Mouse (Mus musculus) frontal cortex, adult 2 months (tissue): ENCODE data around the gene Anp32b. TPM values are rescaled to one million over a fixed set of nuclear protein-coding genes. Genes with fewer than 3 reads are reported as not detected.
A peak's percentile ranks its signal among the peaks of the same experiment; 100 is the strongest.

ENCODE experiments used
- DNase-seq, 2 experiments: peaks; one replicate each; pipeline ENCODE4 v3.0.0; 2022; ENCODE audit warnings: low spot score in 1 of 2; ENCODE audit errors: extremely low spot score in 1 of 2
- polyA plus RNA-seq: library from polyadenylated mRNA; depleted of rRNA; stranded (reverse); fragments of >200 nt; gene quantifications from 2 replicates; pipeline ENCODE4 v1.2.3, GENCODE M21; 2012

Gene Anp32b
- polyA plus RNA-seq, 1 experiment = 57.1 TPM

GRCm38 (mm10) chr4:46452481-46452850 is 1.8 kb downstream of the Anp32b start:
- DNase-seq = peak in 1 of 2 experiments; percentile 27

GRCm38 (mm10) chr4:46452855-46453719 is 2.4 kb downstream of the Anp32b start:
- DNase-seq = no peak

GRCm38 (mm10) chr4:46454097-46454864 is 3.6 kb downstream of the Anp32b start:
- DNase-seq = no peak

- DNase-seq = no peak
These were observed 6.1 kb downstream of the Anp32b start for GRCm38 (mm10) chr4:46456762-46457161.

GRCm38 (mm10) chr4:46457186-46457585 is 6.5 kb downstream of the Anp32b start:
- DNase-seq = no peak

- DNase-seq = no peak
These were observed 7.7 kb downstream of the Anp32b start for GRCm38 (mm10) chr4:46458411-46458810.

- peak in 1 of 2 experiments; percentile 19 for DNase-seq
These were observed 12.6 kb downstream of the Anp32b start for GRCm38 (mm10) chr4:46463130-46463830.

- no peak for DNase-seq
These were observed 15.0 kb downstream of the Anp32b start for GRCm38 (mm10) chr4:46465740-46466139.

- DNase-seq = no peak
These were observed 24.4 kb downstream of the Anp32b start for GRCm38 (mm10) chr4:46475101-46475500.

- no peak for DNase-seq
These were observed 28.4 kb downstream of the Anp32b start for GRCm38 (mm10) chr4:46479081-46479480.

GRCm38 (mm10) chr4:46485696-46486417 is 35.2 kb downstream of the Anp32b start:
- DNase-seq = peak in 1 of 2 experiments; percentile 26

- DNase-seq = peak in 1 of 2 experiments; percentile 25
These were observed 36.6 kb downstream of the Anp32b start for GRCm38 (mm10) chr4:46487348-46487747.

GRCm38 (mm10) chr4:46489028-46489925 is 38.6 kb downstream of the Anp32b start, which contains the start of gene Nans:
TSS of gene Nans (plus strand) at chr4:46489248.
- peak; percentile 90 to 95 for DNase-seq

GRCm38 (mm10) chr4:46493071-46493470 is 42.4 kb downstream of the Anp32b start:
- DNase-seq = no peak

- no peak for DNase-seq
These were observed 44.8 kb downstream of the Anp32b start for GRCm38 (mm10) chr4:46495543-46495942.

GRCm38 (mm10) chr4:46497286-46497892 is 46.7 kb downstream of the Anp32b start:
- peak in 1 of 2 experiments; percentile 89 for DNase-seq

- no peak for DNase-seq
These were observed 47.8 kb downstream of the Anp32b start for GRCm38 (mm10) chr4:46498511-46498910.

- peak in 1 of 2 experiments; percentile 60 for DNase-seq
These were observed 48.3 kb downstream of the Anp32b start for GRCm38 (mm10) chr4:46498976-46499375.
